Mouse (Mus musculus) cerebellum, postnatal 25 days (tissue): Measurements from ENCODE around the gene Gm6169.
"Not testable (repeated sequence)": the region's sequence is repeated elsewhere in the genome, so short reads cannot be mapped to it uniquely, and the experiment has no call there.

Experiments used
- DNase-seq, 2 experiments: peaks; one replicate each; pipeline ENCODE4 v3.0.0; 2021; ENCODE audit warnings: mixed read lengths in 2 of 2

The Gm6169 gene

GRCm38 (mm10) chr13:97099187-97099852 is at the start of gene Gm6169:
Gene Gm6169, minus strand, starts transcription at chr13:97099237.
- peak; percentile 46 to 70 for DNase-seq

DNA sequence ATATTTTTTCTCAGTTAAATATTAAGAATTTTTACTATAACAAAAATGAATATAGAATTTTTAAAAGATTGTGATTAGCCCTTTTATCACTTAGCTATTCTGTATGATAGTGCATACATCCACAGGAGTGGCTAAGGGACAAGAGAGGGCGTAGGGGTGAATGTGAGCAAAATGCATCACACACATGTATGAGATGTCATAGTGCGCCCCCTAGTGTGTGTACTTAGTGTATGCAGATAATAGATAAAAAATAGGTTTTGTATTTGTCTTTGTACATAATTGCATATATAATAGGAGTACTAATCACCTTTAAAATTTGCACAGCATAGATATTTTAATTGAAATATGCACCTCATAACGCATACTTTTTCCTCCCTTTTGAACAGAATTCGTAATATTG is 46.8 kb upstream of the Gm6169 start:
- peak; percentile 28 to 71 for DNase-seq

DNA sequence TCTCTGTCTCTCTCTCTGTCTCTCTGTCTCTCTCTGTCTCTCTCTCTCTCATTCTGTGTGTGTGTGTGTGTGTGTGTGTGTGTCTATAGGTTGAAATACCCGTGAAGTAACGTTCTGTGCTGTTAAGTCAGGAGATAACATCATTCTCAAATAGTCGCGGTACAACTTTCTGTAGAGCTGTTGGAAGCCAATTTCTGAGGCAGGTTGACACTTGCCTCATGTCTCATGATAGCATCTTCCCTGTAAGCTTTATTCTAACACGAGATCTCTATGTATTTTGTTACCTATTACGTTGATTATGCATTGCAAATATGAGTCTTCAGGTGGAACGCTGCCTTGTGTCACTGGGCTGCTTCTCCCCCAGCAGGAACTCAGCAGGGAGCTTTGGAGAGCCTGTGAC is 43.3 kb upstream of the Gm6169 start:
- no peak for DNase-seq

GRCm38 (mm10) chr13:97138404-97138931 is 39.4 kb upstream of the Gm6169 start:
- DNase-seq, result not testable (repeated sequence)

GRCm38 (mm10) chr13:97137466-97138400 is 38.7 kb upstream of the Gm6169 start, which contains the start of the genes Gfm2 and Nsa2:
Gene Gfm2, plus strand, starts transcription at chr13:97137937.
Gene Nsa2, minus strand, starts transcription at chr13:97137937.
- peak; percentile 91 for DNase-seq

DNA sequence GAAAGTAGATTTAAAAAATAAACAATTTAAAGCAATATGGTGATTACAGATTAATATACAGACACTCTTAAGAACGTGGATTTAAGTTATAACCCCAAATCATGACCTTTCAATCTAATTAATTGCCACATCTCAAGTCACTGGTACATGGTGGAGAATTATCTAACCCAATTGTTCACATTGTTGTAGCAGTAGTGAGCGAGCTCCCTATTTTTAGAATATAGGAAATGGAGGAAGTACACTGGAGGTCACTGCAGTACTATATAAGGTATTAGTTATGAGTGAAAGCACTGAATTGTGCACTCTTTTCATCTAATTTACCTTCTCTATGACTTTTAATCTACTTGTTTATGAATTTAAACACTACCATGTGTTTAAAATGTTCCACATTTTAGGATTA is 31.4 kb upstream of the Gm6169 start:
- not testable (repeated sequence) for DNase-seq

DNA sequence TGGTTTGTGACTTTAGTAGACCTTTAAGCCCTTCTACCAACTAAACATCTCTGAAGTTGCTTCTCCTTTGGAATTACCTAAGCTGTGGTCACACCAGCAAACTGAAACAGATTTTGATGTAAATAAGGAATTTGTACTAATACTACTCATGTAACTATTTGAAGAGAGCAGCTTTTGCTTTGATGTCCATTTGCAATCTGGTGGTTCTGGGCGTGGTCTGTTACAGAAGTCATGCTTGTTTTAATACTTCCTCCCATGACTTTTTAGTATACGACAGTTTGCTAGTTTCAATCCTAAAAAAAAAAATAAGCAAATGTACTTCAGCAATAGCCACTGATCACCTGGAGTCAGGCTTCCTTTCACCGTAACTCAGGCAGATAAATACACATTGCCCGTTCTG is 30.6 kb upstream of the Gm6169 start:
- DNase-seq, result not testable (repeated sequence)

DNA sequence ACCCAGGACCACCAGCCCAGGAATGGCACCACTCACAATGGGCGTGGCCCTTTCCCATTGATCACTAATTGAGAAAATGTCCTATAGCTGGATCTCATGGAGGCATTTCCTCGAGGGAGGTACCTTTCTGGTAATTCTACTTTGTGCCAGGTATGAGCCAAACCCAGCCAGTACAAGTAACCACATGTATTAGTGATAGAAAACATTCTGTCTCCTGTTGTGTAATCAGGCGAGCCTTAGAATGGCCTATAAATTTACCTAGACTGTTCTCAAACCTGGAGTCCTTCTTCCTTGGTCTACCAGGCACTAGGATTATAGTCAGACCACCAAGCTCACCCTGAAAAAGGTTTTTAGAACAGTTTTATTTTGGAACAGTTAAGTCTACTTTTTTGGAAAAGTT is 22.3 kb upstream of the Gm6169 start:
- DNase-seq, result no peak

DNA sequence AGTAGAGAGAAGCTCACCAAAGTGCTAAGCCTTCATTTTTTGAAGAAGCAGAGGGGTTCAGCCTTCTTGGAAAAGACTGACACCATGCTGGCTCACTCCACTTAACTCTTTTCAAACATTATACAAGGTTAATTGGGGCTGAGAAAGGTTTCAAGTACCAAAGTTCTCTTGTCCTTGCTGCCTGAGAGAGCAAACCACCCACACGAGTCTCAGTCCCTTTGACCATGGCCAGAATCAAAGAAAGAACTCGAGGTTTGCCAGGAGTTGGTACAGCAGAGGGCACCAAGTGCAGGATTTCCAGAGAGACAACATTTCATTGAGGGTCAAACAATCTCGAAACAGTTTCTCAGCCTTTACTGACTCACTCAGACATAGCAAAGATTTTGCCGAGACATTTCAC is 10.0 kb upstream of the Gm6169 start:
- DNase-seq, result no peak

GRCm38 (mm10) chr13:97107721-97108120 is 8.7 kb upstream of the Gm6169 start:
- DNase-seq, result not testable (repeated sequence)

- no peak for DNase-seq
These were observed 6.0 kb upstream of the Gm6169 start for GRCm38 (mm10) chr13:97104996-97105395.

DNA sequence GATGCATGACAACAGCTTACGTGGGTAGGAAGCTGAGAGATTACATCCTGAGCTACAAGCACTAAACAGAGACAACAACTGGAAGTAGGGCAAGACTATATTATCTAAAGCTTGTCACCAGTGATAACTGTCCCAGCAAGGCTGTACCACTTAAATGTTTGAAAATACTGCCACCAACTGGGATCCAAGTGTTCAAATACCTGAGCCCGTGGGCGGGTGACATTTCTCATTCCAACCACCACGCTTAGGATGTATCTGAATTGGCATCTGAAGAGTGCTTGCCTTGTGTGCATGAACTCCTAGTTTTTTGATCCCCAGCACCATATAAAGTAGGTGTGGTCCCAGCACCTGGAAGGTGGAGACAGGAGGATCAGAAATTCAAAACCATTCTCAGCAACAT is 3.3 kb downstream of the Gm6169 start:
- no peak for DNase-seq

DNA sequence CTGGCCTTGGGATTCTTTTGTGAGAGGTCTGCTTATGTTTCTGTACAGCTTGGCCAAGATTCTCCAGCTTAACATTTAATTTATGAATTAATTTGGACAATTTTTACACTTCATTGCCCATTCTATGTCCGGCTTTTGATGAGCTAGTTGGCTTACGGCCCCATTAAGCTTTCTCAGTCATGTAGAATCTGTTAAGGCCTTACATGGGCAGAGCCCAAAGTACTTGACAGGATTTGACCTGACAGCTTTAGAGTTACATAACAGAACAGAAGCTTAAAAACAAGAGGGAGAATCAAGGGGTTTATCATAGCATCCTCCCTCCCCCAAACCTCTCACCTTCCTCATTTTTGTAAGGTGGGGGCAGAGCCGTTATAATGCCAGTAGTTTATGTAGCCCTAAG is 10.9 kb downstream of the Gm6169 start:
- DNase-seq, result no peak

DNA sequence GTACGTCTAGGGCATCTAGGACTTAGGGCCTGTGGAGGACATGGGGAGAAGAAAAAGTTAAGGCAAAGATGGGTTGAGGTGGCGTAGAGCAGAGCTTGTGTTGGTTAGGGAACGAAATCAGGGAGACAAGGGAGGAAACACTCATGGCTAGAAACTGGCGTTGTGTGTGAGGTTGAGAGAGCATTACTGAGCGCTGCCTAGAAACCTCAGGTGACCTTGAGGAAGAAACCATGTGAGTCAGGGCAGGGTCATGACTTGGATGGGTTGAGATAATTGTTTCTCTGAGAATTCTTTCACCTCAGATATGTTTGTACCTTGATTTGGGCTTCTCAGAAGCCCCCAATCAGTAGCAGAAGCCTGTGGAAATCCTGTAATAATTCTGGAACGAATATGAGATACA is 11.6 kb downstream of the Gm6169 start:
- DNase-seq, result no peak

- DNase-seq, result no peak
These were observed 12.7 kb downstream of the Gm6169 start for GRCm38 (mm10) chr13:97086316-97086715.

DNA sequence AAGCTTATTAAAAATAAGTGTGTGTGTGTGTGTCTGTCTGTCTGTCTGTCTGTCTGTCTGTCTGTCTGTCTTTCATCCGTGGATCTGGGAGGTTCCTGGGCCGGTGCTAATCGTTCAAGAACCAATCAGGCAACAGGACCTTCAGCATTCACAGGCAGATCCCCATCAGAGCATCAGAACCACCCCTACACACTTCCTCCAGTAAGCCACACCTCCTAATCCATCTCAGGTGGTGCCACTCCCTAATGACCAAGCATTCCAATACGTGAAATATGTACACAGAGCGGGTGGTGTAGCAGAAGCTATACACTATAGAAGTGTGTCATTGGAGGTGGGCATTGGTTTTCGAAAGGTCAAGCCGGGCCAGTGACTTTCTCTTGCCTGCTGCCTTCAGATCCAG is 16.6 kb downstream of the Gm6169 start:
- no peak for DNase-seq

GRCm38 (mm10) chr13:97080615-97081014 is 18.4 kb downstream of the Gm6169 start:
- no peak for DNase-seq

GRCm38 (mm10) chr13:97080201-97080600 is 18.8 kb downstream of the Gm6169 start:
- peak; percentile 50 to 64 for DNase-seq

- no peak for DNase-seq
These were observed 21.5 kb downstream of the Gm6169 start for GRCm38 (mm10) chr13:97077556-97077955.

GRCm38 (mm10) chr13:97073497-97073896 is 25.5 kb downstream of the Gm6169 start:
- no peak for DNase-seq

DNA sequence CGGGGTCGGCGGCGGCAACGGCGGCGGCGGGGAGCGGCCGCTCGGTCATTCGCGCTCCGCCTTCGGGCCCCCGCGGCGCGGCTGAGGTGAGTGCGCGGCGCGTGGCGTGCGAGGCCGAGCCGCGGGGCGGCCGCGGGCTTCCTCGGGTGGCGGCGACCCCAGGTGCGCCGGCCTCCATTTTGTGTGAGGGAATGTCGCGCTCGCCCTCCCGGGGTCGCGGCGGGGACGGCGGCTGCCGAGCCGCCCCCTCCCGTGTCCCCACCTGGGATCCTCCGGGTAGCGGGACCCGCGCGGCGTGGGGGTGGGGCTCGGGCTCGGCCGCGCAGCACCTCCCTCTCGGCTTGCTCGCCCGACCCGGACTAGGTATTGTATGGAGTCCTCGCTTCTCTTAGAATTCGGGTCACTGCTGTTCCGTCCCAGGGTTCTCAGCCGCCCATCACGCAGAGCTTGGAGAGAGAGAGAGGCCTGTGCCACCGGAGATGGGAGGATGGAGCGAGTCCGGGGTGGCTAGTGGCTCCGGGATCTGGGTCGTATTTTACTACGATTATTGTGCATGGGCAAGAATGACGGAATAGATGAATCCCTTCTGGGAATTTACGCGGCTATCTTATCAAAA is 27.3 kb downstream of the Gm6169 start:
- DNase-seq, result peak; percentile 46 to 57

GRCm38 (mm10) chr13:97070931-97071625 is 28.0 kb downstream of the Gm6169 start:
- DNase-seq, result peak; percentile 42 to 51

DNA sequence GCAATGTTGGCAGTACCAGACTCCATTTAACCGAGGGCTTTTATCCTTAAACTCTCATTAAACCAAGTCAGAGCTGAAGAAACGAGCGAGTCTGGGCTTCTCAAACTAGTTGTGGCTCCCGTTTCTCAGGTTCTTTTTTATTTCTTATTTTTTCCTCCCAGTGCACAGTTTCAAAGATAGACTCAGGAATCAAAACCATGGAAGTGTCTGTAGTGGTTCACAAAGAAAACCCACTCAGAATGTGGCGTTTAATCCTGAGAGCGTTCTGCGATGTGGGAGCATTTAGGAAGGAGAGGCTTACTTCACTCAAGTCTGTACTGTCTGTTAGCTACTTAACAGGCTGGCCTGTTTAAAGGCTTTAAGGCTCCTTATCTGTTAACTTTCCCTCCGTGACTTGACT is 30.9 kb downstream of the Gm6169 start:
- DNase-seq, result no peak
